Mouse (Mus musculus) CH12.LX (cell line): ENCODE results near the gene Nfe2l1.

Source experiments
- CTCF ChIP-seq, 2 experiments: IDR thresholded peaks in 1 of 2; conservative IDR thresholded peaks in 1 of 2; 2 replicates each; pipeline ENCODE4 v1.5.1; 2011 to 2012; ENCODE audit warnings: low read depth in 2 of 2, low read length in 2 of 2, improper control_type of control experiment in 1 of 2, inconsistent platforms in 1 of 2, mild to moderate bottlenecking in 1 of 2, moderate library complexity in 1 of 2
- E2F4 ChIP-seq: IDR thresholded peaks from 2 replicates; pipeline ENCODE4 v1.6.1; 2011; ENCODE audit warnings: low read depth, low read length, improper control_type of control experiment; ENCODE audit not compliant: insufficient replicate concordance
- POLR2A ChIP-seq: IDR thresholded peaks from 2 replicates; pipeline ENCODE4 v1.6.1; 2011; ENCODE audit warnings: low read depth, mild to moderate bottlenecking, improper control_type of control experiment, low read length
- TBP ChIP-seq: conservative IDR thresholded peaks from 2 replicates; pipeline ENCODE4 v1.6.1; 2011; ENCODE audit warnings: low read depth, low read length, improper control_type of control experiment
- TCF12 ChIP-seq: IDR thresholded peaks from 2 replicates; pipeline ENCODE4 v1.6.1; 2014; ENCODE audit warnings: low read depth, mild to moderate bottlenecking, inconsistent platforms, low read length, improper control_type of control experiment
- ZNF384 ChIP-seq: IDR thresholded peaks from 2 replicates; pipeline ENCODE4 v1.6.1; 2012; ENCODE audit warnings: low read depth, low read length, improper control_type of control experiment, inconsistent platforms

GRCm38 (mm10) chr11:96823880-96824782 is 5.6 kb downstream of the Nfe2l1 start:
- TF ChIP-seq CTCF (conservative IDR thresholded peaks at IDR 0.05 in 1 of 2, IDR thresholded peaks at IDR 0.05 in 1 of 2; ENCODE audit: low read depth in 2 of 2, low read length in 2 of 2): no peak
- TF ChIP-seq TBP: peak; percentile 67
- peak; percentile 69 for TF ChIP-seq TCF12
- no peak; the same call in 1 of the 2 replicates for TF ChIP-seq POLR2A
- TF ChIP-seq E2F4: no peak
- TF ChIP-seq ZNF384: peak; percentile 33
